Mouse (Mus musculus) C2C12 (cell line): Measurements from ENCODE around the gene 4930579F01Rik.

Experiments used
- CTCF ChIP-seq: IDR thresholded peaks from one replicate; pipeline ENCODE4 v1.5.1; 2011; ENCODE audit not compliant: control insufficient read depth, insufficient read depth, insufficient read length
- USF1 ChIP-seq: IDR thresholded peaks from one replicate; pipeline ENCODE4 v1.6.1; 2011; ENCODE audit warnings: low read depth, mild to moderate bottlenecking, control low read depth, moderate library complexity

DNA sequence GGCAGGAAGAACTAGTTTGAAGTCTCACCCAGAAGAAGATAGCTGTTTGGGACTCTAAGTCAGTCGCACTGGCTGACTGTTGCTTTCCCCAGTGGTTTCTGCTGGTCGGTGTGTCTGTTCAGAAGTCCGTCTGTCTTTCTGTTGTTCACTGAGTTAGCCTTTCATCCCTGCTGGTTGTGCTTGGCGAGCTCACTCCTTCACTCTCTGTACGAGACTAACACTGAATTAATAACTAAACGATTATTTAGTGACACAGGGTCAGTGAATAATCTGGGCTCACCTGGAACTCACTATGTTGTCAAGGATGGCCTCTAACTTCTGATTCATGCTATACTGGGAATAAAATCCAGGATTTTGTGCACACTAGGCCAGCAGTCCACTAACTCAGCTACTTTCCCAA, 45.8 kb upstream of the 4930579F01Rik start:
- TF ChIP-seq USF1 (no peak), CTCF (no peak)
